Mouse (Mus musculus) liver, embryonic 13.5 days (tissue): ENCODE results near the gene Slit3. TPM values are rescaled to one million over a fixed set of nuclear protein-coding genes. Genes with fewer than 3 reads are reported as not detected.
A peak's percentile ranks its signal among the peaks of the same experiment; 100 is the strongest.

Source experiments
- ATAC-seq: fragments of 200-750 bp; cut with Nextera tagmentation; 2 replicates; pipeline ENCODE4 v1.8.0; 2017; ENCODE audit warnings: low read depth, mild to moderate bottlenecking, moderate number of reproducible peaks, moderate library complexity
- DNase-seq: peaks from one replicate; pipeline ENCODE4 v3.0.0; 2022
- H3K27ac ChIP-seq: fragments of 300-500 bp; sonication (generic); 2 replicates; pipeline ENCODE4 v1.5.1; 2015; ENCODE audit warnings: moderate library complexity, mild to moderate bottlenecking, inconsistent platforms
- H3K27me3 ChIP-seq: fragments of 300-500 bp; sonication (generic); 2 replicates; pipeline ENCODE4 v1.6.1; 2015; ENCODE audit warnings: mild to moderate bottlenecking, inconsistent platforms
- H3K36me3 ChIP-seq: fragments of 300-500 bp; sonication (generic); 2 replicates; pipeline ENCODE4 v1.6.1; 2015; ENCODE audit warnings: mild to moderate bottlenecking, inconsistent platforms
- H3K4me1 ChIP-seq: fragments of 300-500 bp; sonication (generic); replicated peaks from 2 replicates; pipeline ENCODE4 v1.6.1; 2015; ENCODE audit warnings: inconsistent platforms
- H3K4me2 ChIP-seq: fragments of 300-500 bp; sonication (generic); 2 replicates; pipeline ENCODE4 v1.6.1; 2015; ENCODE audit warnings: inconsistent platforms, mild to moderate bottlenecking, moderate library complexity
- H3K4me3 ChIP-seq: fragments of 300-500 bp; sonication (generic); replicated peaks from 2 replicates; pipeline ENCODE4 v1.5.1; 2015; ENCODE audit warnings: mild to moderate bottlenecking, inconsistent platforms
- H3K9ac ChIP-seq: fragments of 300-500 bp; sonication (generic); 2 replicates; pipeline ENCODE4 v1.6.1; 2015; ENCODE audit warnings: mild to moderate bottlenecking, inconsistent platforms
- H3K9me3 ChIP-seq: fragments of 300-500 bp; sonication (generic); replicated peaks from 2 replicates; pipeline ENCODE4 v1.6.1; 2016; ENCODE audit warnings: inconsistent platforms
- WGBS: fragments of 180-500 bp; shearing (Covaris S2); methylation state at CpG from one replicate; pipeline ENCODE4 v1.1.7; 2015; ENCODE audit not compliant: insufficient replicate concordance; 5-methylcytosine and 5-hydroxymethylcytosine counted together
- polyA plus RNA-seq: library from polyadenylated mRNA; unstranded; fragments of >200 nt; fragmentation: Nextera tagmentation; extraction: Ambion mirVana; gene quantifications from 2 replicates; pipeline ENCODE4 v1.2.1, GENCODE M21; 2015

Slit3 gene
- polyA plus RNA-seq, 1 experiment from 2014 or later, result 0.44 TPM

- no peaks in the 10 kb centered on the region for H3K9me3 ChIP-seq
- no peaks in the 10 kb centered on the region for H3K36me3 ChIP-seq
- H3K4me1 ChIP-seq, result no peaks in the 10 kb centered on the region
- no peaks in the 10 kb centered on the region for H3K27me3 ChIP-seq
- ATAC-seq (no peak), DNase-seq (no peak)
- 50% methylated on average over 8 of the region's 8 CpGs for WGBS
- H3K27ac ChIP-seq, result no peak overlapping the region
- H3K4me2 ChIP-seq, result no peak overlapping the region
- no peak overlapping the region for H3K4me3 ChIP-seq
- no peak overlapping the region for H3K9ac ChIP-seq
Measured at GRCm38 (mm10) chr11:35663661-35664060, 542.6 kb downstream of the Slit3 start.

DNA sequence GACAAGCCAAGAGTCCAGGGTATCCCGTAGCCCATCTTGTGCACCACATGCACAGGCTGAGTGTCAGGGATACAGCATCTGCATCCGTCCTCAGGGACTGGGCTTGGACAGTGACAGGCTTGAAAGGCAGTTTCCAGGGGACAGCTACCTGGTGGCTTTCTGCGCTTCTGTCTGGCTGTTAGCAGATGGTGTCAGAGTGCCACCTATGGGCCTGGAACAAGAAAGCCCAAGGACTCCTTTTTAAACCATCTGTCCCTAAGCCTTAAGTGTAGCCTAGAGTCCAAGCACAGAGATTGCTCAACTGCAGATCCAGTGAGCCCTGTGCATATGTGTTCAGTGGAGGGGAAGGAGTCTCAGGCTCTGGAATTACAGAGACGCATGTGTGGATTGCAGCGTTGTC is 544.0 kb downstream of the Slit3 start:
- no peaks in the 10 kb centered on the region for H3K9me3 ChIP-seq
- 54% methylated on average over 5 of the region's 5 CpGs for WGBS
- no peak overlapping the region for H3K4me3 ChIP-seq
- ATAC-seq (no peak), DNase-seq (no peak)
- H3K4me1 ChIP-seq, result no peaks in the 10 kb centered on the region
- H3K36me3 ChIP-seq, result no peaks in the 10 kb centered on the region
- H3K9ac ChIP-seq, result no peak overlapping the region
- no peak overlapping the region for H3K27ac ChIP-seq
- no peak overlapping the region for H3K4me2 ChIP-seq
- H3K27me3 ChIP-seq, result no peaks in the 10 kb centered on the region

- peak; percentile 12 for DNase-seq
- H3K4me2 ChIP-seq, result no peak overlapping the region
- 31% methylated on average over 3 of the region's 3 CpGs for WGBS
- H3K4me1 ChIP-seq, result no peaks in the 10 kb centered on the region
- no peaks in the 10 kb centered on the region for H3K36me3 ChIP-seq
- H3K27ac ChIP-seq, result no peak overlapping the region
- H3K9ac ChIP-seq, result no peak overlapping the region
- ATAC-seq, result no peak
- no peaks in the 10 kb centered on the region for H3K27me3 ChIP-seq
- no peaks in the 10 kb centered on the region for H3K9me3 ChIP-seq
- no peak overlapping the region for H3K4me3 ChIP-seq
Measured at GRCm38 (mm10) chr11:35667428-35667827, 546.4 kb downstream of the Slit3 start.

DNA sequence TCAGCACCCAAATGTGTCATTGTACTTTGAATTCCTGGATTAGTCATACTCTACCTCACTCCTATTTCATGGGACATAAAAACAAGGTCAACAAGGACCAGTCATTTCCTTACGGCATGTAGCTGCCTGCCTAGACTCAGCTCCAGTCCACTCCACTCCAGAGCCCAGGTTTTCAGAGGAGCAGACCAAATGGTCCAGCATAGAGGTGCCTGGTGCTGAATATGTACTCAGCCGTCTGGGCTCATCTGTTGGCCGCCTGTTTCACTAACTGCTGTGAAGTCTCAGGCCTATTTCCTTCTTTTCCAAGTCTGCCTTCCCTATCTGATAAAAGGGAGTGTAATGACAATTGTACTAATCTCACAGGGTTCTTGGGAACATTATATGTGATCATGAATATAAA is 547.1 kb downstream of the Slit3 start:
- H3K4me3 ChIP-seq, result no peak overlapping the region
- no peaks in the 10 kb centered on the region for H3K27me3 ChIP-seq
- ATAC-seq (no peak), DNase-seq (no peak)
- H3K4me1 ChIP-seq, result no peaks in the 10 kb centered on the region
- no peak overlapping the region for H3K27ac ChIP-seq
- no peak overlapping the region for H3K9ac ChIP-seq
- H3K36me3 ChIP-seq, result no peaks in the 10 kb centered on the region
- 56% methylated on average over 3 of the region's 3 CpGs for WGBS
- H3K9me3 ChIP-seq, result no peaks in the 10 kb centered on the region
- no peak overlapping the region for H3K4me2 ChIP-seq

- Histone ChIP-seq H3K27me3 (no peaks in the 10 kb centered on the region), H3K9ac (no peak overlapping the region), H3K4me2 (no peak overlapping the region), H3K4me1 (no peaks in the 10 kb centered on the region), H3K4me3 (no peak overlapping the region), H3K9me3 (no peaks in the 10 kb centered on the region), H3K36me3 (no peaks in the 10 kb centered on the region), H3K27ac (no peak overlapping the region)
- 67% methylated on average over 1 of the region's 1 CpGs for WGBS
- DNase-seq (no peak), ATAC-seq (no peak)
Measured at GRCm38 (mm10) chr11:35668750-35669149, 547.7 kb downstream of the Slit3 start.

DNA sequence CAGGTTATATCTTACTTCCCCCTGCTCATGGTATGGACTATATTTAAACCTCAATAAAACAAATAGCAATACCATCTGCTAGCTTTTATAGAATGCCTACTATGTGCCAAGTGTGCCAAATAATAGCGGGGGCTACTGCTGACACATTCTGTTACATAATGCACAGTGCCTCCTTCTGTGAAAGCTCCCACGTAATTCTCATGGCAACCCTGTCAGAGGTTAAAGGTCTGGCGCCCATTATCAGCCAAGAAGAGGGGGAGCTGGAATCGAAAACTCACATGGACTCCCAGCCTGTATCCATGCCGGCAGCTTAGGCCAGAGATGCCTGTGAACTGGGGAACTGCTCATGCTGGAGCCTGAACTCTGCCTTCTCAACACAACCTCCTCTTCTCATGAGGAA is 548.5 kb downstream of the Slit3 start:
- H3K4me2 ChIP-seq, result no peak overlapping the region
- H3K36me3 ChIP-seq, result no peaks in the 10 kb centered on the region
- no peak for DNase-seq
- no peak overlapping the region for H3K4me3 ChIP-seq
- no peak for ATAC-seq
- H3K27ac ChIP-seq, result no peak overlapping the region
- H3K9me3 ChIP-seq, result no peaks in the 10 kb centered on the region
- H3K9ac ChIP-seq, result no peak overlapping the region
- no peaks in the 10 kb centered on the region for H3K4me1 ChIP-seq
- H3K27me3 ChIP-seq, result no peaks in the 10 kb centered on the region
- WGBS, result 60% methylated on average over 5 of the region's 5 CpGs

DNA sequence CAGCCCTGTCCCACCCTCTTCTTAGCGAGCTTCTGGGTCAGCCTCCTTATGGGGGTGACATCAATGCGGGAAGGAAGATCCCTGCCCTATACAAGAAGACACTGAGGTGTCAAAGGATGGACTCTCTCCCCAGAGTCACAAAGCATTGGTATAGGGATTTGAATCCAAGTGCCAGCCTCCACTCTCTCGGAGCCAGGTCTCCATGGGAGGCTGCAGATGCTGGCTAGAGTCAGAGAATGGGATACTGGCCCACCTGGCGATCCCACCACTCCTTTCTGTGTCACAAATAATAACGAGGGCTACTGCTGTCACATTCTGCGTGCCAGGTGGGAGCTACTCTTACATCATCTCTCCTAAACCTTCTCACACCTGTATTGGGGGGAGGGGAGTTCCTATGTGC is 549.2 kb downstream of the Slit3 start:
- Histone ChIP-seq H3K36me3 (no peaks in the 10 kb centered on the region), H3K4me1 (no peaks in the 10 kb centered on the region), H3K4me2 (no peak overlapping the region), H3K9me3 (no peaks in the 10 kb centered on the region), H3K27me3 (no peaks in the 10 kb centered on the region), H3K9ac (no peak overlapping the region), H3K4me3 (no peak overlapping the region), H3K27ac (no peak overlapping the region)
- DNase-seq, result no peak
- no peak for ATAC-seq
- WGBS, result 58% methylated on average over 6 of the region's 6 CpGs

GRCm38 (mm10) chr11:35670746-35671145 is 549.7 kb downstream of the Slit3 start:
- 55% methylated on average over 3 of the region's 3 CpGs for WGBS
- Histone ChIP-seq H3K4me2 (no peak overlapping the region), H3K4me1 (no peaks in the 10 kb centered on the region), H3K9me3 (no peaks in the 10 kb centered on the region), H3K27ac (no peak overlapping the region), H3K9ac (no peak overlapping the region), H3K27me3 (no peaks in the 10 kb centered on the region), H3K36me3 (no peaks in the 10 kb centered on the region), H3K4me3 (no peak overlapping the region)
- no peak for ATAC-seq
- DNase-seq, result no peak

GRCm38 (mm10) chr11:35673050-35673449 is 552.0 kb downstream of the Slit3 start:
- Histone ChIP-seq H3K4me2 (no peak overlapping the region), H3K4me1 (no peaks in the 10 kb centered on the region), H3K9me3 (no peaks in the 10 kb centered on the region), H3K27ac (no peak overlapping the region), H3K4me3 (no peak overlapping the region), H3K27me3 (no peaks in the 10 kb centered on the region), H3K36me3 (no peaks in the 10 kb centered on the region), H3K9ac (no peak overlapping the region)
- 73% methylated on average over 7 of the region's 7 CpGs for WGBS
- DNase-seq, result no peak
- ATAC-seq, result no peak

DNA sequence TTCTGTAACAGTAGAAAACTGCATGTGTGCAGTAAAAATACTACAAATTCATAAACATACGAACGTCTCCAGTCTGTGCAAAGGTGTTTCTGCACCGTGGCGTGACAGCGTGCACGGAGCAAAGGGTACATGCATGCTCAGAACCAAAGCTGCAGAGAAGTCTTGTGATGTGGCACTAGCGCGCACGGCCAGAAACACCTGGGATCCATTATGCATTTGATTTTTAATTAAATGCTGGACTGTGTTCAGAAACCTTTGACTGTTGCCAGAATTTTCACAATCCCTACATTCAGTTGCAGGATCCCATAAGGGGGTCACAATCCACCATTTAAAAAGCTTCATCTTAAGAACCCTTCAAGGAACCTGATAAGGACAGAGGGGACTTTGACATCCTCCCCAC is 553.2 kb downstream of the Slit3 start:
- Histone ChIP-seq H3K9me3 (no peaks in the 10 kb centered on the region), H3K4me3 (no peak overlapping the region), H3K36me3 (no peaks in the 10 kb centered on the region), H3K4me2 (no peak overlapping the region), H3K4me1 (no peaks in the 10 kb centered on the region), H3K9ac (no peak overlapping the region), H3K27me3 (no peaks in the 10 kb centered on the region), H3K27ac (no peak overlapping the region)
- 78% methylated on average over 9 of the region's 9 CpGs for WGBS
- ATAC-seq (no peak), DNase-seq (no peak)

- Histone ChIP-seq H3K36me3 (no peaks in the 10 kb centered on the region), H3K9ac (no peak overlapping the region), H3K4me1 (no peaks in the 10 kb centered on the region), H3K27ac (no peak overlapping the region), H3K9me3 (no peaks in the 10 kb centered on the region), H3K4me3 (no peak overlapping the region), H3K4me2 (no peak overlapping the region), H3K27me3 (no peaks in the 10 kb centered on the region)
- DNase-seq (no peak), ATAC-seq (no peak)
- 63% methylated on average over 4 of the region's 4 CpGs for WGBS
Measured at GRCm38 (mm10) chr11:35676744-35677143, 555.7 kb downstream of the Slit3 start.

DNA sequence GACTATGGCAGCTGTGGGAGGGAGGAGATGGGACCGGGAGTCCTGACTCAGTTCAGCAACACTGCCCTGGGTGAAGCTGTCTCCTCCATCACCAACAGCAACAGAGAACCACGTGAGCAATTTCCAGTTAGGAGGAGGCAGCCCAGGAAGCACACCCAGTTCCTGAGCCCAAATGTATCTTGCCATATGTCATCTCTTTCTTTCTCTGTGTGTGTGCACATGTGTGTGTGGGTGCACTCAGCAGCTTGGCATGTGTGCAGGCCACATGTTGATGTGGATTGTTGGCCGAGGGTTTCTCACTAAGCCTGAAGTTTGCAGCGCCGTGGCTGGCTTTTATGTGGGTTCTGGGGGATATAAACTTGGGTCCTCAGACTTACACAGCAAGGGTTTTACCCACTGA is 559.0 kb downstream of the Slit3 start:
- 62% methylated on average over 5 of the region's 5 CpGs for WGBS
- H3K36me3 ChIP-seq, result no peaks in the 10 kb centered on the region
- no peak overlapping the region for H3K9ac ChIP-seq
- ATAC-seq (no peak), DNase-seq (no peak)
- no peak overlapping the region for H3K27ac ChIP-seq
- no peaks in the 10 kb centered on the region for H3K4me1 ChIP-seq
- H3K4me2 ChIP-seq, result no peak overlapping the region
- H3K27me3 ChIP-seq, result no peaks in the 10 kb centered on the region
- H3K4me3 ChIP-seq, result no peak overlapping the region
- H3K9me3 ChIP-seq, result no peaks in the 10 kb centered on the region

- no peaks in the 10 kb centered on the region for H3K27me3 ChIP-seq
- no peaks in the 10 kb centered on the region for H3K9me3 ChIP-seq
- H3K4me3 ChIP-seq, result no peak overlapping the region
- H3K36me3 ChIP-seq, result no peaks in the 10 kb centered on the region
- H3K4me2 ChIP-seq, result no peak overlapping the region
- ATAC-seq (no peak), DNase-seq (no peak)
- 60% methylated on average over 6 of the region's 6 CpGs for WGBS
- H3K9ac ChIP-seq, result no peak overlapping the region
- no peaks in the 10 kb centered on the region for H3K4me1 ChIP-seq
- H3K27ac ChIP-seq, result no peak overlapping the region
Measured at GRCm38 (mm10) chr11:35687316-35687715, 566.3 kb downstream of the Slit3 start.
